Mouse (Mus musculus): ENCODE measurements at regions not wholly inside any gene's neighbourhood (a gene's known extent, or its start where the extent isn't known, plus 50 kb on each side); places are given as distances from the start of the nearest gene placed in this dataset.

DNA sequence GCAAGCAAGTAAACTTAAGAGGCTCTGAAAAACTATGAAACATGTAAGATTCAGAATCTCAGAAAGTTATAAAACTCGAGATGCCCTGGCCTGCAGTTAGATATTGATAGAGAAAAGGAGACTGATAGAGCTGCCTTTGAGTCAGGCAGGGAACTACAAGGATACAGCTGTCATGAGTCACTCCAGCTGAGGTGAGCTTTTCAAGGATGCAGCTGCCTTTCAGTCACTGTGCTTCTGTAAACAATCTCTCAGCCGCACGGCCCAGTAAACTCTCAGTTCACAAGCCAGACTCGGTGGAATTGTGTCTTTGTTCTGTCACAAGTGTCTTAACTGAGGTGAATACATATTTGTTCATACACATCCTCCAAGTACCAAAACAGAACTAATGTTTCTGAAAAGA, 334.9 kb upstream of the Rsrc1 start:
- no peak for DNase-seq

DNA sequence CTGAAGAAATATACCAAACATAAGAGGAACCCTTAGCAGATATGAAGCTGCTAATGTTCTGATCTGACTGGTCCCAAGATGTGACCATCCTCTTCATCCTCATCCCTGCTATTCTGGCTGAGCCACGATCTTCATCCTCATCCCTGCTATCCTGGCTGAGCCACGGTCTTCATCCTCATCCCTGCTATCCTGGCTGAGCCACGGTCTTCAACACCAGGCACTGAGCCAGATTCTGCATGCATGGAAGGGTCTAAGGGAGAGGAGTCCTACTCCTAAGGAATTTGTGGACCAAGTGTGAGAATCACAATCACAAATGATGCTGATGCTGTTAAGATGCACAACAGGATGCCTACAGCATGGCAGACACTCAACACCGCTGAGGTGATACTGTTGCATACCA, 331.9 kb upstream of the Rsrc1 start:
- DNase-seq: no peak

DNA sequence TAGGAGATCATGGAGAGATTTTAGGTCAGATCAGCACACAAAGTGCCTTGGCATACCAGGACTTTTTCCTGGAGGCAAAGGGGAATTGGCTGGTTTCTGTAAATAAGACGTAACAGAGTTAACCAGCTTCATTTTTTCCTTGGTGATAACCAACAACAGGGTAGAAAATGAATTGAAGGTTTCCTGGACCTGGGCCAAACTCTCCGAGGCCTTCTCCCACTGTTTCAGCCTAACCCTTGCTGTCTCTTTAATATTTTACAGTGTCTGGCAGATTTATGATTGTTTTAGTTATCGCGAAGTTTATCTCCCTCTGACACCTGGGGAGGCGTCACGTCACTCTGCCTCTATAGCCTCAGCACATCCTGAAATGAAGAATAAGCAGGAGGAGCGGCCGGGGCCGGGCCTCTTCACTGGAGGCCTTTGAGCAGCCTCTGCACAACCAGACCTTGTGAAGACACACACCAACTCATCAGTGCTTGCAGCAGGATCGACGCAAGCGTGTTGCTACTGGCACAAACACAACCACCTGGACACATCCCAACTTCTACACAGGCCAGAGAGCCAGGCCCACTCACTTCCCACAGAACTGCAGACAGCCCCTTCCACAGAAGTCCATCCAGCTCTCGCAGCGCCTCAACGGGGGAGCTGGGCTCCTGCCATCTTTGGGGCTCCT, 331.0 kb upstream of the Rsrc1 start:
- DNase-seq: no peak

DNA sequence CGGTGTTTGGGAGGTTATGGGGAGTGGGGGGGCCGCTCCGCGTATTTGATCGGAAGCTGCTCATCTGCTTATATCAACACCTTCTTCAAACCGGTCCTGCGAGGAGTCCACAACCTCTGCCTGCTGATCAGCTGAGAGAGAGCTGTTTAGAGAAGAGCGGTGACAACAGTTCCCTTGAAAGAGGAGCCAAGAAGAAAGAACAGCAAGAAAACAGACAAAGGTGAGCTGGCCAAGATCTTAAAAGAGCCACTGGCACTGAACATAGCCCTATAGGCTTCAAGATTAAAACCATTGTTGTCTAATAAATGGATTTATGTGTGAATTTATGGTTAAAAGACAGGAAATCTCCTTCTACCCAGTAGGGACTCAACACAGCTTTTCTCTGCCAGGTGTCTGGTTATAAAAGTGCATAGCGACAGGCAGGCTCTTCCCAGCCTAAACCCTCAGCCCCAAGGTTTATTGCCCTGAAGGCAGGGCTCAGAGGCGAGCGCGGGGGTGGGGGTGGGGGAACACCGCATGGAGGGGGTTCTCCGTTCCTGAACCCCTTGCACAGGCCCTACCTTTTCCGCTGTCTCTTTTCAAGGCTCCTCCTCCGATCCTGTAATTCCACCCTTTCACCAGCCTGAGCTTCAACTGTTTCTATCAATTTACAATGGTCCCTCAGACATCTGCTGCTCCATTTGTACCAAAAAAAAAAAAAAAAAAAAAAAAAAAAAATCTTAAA, 330.3 kb upstream of the Rsrc1 start:
- no peak for DNase-seq

DNA sequence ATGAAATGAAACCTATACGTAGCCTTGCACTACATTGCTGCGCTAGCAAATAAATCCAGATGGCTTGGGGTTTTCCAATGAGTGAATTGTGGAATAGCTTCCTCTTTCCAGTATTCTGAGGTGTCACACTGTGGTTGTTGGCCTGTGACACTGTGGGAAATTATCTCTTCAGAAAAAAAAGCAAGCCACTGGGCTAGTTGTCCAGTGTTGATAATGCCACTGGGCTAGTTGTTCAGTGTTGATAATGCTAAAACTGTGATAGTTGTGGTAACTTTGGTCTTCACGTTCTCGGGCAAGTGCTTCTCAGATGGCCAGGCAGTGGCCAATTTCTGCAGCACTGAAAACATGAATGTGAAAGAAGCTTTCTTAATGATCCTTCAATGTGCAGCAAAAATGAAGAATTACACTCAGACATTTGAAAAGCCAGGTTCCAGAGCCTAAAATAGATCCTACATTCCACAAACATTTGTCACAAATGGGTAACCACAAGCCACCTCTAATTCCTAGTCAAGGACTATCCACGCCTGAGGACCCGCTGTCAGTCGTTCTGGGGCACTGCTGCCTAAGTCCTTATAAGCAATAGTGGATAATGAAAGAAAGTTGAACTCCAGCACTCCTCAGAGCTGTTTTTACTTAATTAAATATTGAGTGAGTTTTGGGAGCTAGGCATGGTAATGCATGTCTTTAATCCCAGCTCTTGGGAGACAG, 328.9 kb upstream of the Rsrc1 start:
- DNase-seq: no peak

DNA sequence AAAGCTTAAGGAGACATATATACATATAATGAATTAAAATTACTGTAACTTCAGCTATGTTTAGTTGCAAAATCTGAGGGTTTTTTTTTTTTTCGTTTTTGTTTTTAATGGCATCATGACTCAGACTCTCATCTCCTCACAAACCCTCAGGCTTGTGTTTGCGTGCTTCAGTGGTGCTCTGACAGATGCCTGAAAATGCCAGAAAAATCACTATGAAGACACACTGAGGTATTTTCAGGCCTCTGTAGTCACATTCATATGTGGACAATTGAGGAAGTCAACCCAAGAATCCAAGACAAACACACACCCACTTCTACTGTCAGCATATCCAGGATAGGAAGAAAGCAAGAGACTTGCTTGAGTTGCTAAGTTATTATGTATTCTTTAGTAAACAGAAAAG, 327.2 kb upstream of the Rsrc1 start:
- no peak for DNase-seq

DNA sequence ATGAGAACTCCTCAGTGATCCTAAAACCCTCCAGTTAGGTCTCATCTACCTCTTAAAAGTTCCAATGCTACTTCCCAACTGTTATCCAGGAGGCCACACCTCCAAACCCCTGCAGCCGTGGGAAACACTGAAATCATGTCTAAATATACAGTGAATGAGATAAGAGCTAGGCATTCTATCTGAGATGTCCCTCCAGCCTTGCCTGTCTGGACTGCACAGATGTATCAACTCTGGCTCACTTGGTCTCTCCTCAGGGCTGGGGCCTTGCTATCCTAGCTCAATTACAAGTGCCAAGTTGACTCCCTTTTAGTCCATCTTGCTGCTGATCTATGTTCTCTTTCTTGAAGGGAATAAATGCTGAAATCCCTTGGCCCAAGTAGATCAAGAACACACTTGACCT, 326.3 kb upstream of the Rsrc1 start:
- no peak for DNase-seq

DNA sequence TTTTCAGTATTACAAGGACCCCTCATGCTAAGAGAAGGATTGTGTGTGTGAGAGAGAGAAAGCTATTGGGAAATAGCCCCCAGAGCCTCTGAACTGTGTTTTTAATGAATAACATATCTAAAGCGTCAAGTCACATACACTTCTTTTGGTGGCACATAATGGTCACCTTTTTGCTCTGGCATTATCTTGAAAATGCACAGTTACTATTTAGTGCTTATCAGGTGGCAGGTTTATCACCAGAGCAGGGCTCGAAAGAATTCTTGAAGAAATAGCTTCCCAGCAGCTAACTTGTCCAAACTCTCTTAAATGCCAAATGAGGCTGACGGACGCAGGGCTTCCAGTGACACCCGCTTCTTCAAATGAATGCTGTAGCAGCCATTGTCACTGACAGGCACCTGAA, 324.7 kb upstream of the Rsrc1 start:
- DNase-seq: no peak

DNA sequence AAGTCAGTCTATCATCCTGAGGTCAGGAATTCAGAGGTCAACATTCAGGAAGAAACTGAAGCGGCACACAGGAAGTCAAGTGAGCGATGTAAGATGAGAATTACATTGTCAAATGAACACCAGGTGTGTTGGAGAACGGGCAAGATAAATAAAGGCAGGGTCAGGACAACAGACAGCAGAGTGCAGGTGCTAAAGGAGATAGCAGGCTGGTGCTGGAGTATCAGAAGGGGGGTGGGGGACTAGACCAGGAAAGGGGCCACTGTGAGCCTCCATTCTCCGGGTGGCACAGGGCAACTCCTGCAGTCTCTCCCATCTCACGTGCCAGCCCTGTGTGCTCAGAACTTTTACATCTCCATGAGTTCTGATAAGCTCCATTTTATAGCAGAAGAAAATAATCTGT, 320.6 kb upstream of the Rsrc1 start:
- DNase-seq: no peak

DNA sequence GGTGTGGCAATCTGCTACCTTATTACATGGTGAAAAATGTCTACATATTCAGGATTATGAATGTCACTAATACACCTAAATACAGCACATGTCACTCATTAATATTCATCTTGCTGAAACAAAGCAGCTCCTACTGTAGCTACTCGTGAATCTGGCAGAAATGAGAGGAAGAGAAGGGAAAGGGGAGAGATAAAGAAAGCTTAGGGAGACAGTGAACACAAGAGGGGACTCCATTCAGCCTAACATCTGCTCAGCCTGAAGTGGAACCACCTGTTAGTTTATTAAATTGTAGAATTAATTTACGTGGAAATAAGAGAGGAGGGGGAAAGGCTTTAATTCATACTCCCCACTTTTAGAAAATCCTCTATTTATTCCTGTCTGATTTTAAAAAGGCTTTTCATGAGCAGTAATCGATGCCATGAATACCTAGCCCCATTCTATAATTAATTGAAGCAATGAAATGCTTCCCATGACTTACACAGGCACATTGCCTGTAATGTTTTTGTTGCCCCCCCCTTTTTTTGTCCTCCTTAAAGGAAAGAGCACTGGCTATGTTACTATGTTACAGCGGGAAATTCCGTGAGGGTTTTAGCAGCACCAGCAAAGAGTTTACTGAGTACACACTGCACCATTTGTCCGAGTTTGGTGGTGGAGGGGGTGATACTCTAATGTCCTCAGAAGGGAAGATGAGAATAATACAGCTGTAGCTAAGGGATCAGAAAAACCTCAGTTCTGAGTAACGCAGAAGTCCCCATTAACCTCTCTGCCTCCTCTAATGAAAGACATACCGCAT, 319.2 kb upstream of the Rsrc1 start:
- DNase-seq: no peak

DNA sequence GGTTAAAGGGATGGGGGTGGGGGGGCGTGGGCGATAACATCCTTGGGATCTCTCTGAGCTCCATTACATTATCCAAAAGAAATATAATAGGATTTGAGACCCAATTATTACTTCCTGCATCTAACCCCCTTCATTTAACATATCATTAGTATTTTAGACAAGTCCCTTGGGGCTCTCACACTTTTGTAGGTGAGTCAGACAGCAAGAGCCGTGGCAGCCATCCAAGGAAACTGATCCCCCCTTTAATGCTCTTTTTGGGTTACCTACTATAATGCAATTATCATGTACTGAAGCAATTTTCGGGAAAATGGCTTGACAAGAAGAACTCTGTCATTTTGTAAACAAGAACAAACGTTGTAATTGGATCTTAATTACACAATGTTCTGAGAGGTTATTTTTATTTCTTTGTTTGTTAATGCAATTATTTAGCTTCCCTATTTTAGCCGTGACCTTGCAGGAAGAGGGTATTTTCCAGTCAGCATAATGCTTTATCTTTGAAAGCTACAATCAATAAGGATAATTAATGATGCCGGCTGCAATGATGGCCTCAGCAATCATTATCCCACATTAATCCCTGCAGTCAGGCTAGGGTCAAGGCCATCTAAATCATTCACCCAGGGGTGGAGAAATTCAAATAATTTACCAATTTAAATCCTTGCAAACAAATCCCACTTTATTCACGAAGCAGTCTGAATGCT, 297.5 kb upstream of the Rsrc1 start:
- DNase-seq: no peak

DNA sequence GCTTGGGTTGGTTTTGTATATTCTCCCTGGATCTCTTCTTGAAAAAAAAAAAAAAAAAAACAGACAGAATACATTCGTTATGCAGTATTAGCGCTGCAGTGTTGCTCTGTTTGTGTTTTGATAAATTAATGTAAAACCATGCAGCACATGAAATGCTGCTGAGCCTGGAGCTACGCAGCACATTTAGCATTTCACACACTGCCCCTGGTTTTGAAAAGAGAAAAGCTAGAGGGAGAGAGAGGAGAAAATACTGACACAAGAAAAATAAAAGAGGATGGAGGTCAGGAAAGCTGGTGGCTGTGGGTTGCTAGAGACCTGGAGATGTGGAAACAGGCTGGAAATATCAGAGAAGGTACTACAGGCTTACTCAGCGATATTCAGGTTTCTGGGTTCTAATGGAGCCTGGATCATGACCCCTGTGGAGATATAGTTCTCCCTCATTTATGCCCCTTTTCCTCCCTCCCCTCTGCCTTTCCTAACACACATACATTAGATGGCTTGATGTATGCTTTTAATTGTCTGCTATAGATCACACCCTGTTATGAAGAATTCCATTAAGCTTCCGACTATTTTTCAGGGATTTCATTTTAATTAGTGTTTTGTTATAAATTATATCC, 296.8 kb upstream of the Rsrc1 start:
- no peak for DNase-seq

DNA sequence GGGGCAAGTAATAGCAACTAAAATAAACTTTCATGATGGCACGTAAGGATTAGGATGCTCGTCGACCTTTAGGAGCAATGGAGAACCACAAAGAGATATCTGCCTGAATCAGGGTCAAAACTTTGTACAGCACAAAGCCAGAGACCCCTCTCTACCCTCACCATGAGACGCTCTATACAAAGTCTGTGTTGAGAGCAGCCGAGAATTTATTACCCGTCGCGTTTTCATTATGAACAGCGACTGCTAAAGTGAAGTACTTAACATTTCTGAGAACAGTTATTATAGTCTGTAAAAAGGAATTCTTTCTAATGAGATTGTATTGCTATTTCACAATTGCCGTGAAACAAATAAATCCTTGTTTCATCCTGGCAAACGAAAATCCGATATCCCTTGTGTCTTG, 296.1 kb upstream of the Rsrc1 start:
- no peak for DNase-seq

DNA sequence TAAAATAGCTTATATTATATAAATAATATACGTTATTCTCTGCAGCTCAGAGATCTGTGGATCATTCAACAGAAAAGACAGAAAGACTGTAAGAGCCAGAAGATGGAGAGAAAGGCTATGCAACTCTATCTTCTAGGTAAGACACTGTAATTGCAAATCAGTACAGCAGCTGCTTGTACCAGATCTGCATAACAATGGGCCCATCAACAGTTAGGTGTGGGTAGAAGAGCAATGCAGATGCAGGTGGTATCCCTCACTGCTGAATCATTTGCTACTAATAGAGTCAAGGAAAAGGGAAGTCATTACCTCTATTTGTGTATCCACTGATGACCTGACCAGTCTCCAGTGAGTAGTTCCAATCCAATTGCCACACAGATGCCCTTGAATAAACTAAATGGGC, 294.1 kb upstream of the Rsrc1 start:
- no peak for DNase-seq

DNA sequence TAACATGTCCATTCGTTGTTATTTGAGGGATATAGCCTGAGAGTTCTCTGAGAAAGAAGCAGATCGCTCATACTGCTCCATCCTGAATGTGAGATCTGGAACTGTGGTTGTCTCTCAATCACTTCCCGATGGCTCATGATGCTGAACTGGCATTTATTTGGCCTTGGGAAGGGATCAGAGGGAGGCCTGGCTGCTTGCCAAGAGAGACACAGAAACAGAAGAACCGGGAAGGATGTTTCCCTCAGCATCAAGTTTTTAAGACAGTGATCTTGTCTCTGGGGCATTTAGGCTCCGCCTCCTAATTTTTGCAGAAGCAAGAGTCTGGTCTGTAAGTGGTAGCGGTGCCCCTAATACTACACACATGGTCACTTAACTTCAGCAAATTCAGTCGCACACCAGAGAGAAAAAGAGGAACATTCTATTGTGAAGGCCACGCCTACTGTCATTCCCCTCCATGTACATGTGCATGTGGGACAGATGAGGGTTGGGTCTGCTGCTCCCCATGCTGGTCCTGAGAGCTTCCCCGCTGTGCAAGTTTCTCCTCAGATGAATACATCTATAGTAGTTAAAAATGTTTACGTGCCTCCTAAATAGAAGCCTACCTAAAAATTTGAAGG, 290.2 kb upstream of the Rsrc1 start:
- no peak for DNase-seq

DNA sequence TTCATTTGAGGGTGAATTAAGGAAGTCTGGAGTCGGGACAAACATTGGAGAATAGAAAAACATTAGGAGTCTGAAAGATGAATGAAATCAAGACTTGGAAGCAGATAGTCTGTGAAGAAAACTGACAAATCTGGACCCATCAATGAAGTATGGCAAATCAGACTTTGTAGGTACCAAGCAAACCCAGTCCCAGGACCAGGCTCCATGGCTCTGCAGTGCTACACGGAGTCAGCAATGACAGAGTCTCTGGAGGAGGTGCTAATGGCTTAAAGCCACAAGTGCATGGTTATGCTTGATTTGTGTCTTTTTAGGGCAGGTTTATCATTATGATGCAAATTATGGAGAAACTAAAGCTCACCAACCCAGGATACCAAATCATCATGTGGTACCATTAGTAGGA, 286.1 kb upstream of the Rsrc1 start:
- no peak for DNase-seq

DNA sequence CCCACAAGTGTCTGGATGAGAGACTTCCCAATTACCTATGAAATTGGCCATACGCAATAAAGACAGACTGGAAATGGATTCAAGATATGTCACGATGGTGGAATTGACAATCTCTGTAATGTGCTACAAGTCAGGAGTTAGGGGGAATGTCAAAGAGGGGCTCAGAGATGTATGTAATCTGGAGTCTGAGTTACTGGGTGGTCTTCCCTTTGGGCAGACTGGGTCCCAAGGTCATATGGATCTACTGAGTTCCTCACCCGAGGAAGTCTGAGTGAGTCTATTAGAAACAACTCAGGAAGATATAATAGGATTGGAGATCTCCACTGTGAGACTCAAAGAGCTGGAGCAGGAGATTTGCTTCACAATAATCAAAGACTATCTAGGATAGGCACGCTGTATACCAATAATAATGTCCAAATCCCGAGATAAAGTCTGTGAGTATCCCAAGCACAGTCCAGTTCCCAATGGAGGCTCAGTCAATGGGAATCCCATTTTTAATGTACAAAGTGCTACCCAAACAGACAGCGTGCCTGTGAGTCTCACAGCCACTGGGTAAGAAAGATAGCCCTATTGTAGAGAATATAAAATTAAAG, 285.4 kb upstream of the Rsrc1 start:
- no peak for DNase-seq

DNA sequence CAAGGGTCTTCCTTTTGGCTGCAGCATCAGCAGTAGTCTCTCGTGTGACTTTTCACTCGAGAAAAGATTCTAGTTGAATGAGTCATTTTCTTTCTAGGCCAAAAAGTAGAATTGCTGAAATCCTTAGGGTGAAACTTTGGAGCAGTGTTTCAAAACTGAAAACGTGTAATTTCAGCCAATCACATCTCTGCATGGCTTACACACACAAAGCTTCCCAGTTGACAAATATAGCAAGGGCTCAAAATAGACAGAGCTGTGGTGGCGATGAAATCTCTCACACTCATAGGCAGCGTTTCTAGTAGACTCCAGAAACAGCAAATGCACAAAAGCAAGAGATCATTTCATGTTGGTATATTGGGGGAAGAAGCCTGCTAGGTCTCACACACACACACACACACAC, 283.1 kb upstream of the Rsrc1 start:
- no peak for DNase-seq

DNA sequence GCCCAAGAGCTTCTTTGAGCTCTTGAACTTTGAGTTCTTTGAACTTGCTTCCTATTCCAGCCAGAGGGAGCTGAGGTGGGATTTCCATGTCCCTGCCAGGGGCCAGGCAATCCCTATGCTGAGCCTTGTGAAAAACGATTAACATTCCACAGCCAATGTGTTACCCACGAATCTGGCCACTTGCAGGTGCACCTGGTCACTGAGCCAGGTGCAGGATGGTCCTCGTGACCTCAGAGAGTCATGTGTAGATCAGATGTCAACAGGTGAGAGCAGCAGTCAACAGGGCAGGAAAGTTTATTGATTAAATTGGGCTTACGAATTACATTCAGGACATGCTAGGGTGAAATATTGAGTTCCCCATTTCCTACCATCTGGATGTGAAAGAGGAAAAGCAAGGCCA, 275.4 kb upstream of the Rsrc1 start:
- DNase-seq: no peak

DNA sequence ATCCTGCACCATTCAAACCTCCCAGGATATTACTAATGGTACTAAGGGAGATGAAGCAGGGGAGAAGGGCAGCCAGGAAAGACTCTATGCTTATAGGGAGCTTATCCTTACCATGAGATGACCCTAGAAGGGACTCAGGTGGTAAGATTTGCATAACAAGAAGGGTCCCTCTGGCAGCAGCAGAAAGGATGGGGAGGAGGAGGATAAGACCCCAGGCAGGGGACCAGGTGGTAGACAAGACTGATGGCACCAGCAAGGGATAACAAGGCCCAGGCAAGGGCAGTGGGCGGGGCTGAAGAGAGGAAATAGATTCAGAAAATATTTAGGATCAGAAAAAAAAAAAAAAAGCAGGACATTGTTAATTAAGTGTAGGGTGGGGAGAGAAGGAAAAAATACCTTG, 245.7 kb upstream of the Rsrc1 start:
- DNase-seq: no peak
